Mouse (Mus musculus) adrenal gland, adult 8-10 months (tissue): Measurements from ENCODE around the gene Arpc1b. TPM values are rescaled to one million over a fixed set of nuclear protein-coding genes. Genes with fewer than 3 reads are reported as not detected.
"Not testable (repeated sequence)": the region's sequence is repeated elsewhere in the genome, so short reads cannot be mapped to it uniquely, and the experiment has no call there.

Experiments used
- DNase-seq: peaks from one replicate; pipeline ENCODE4 v3.0.0; 2022
- total RNA-seq, 4 experiments: library from RNA; stranded (reverse); gene quantifications; 2 replicates each; pipeline ENCODE4 v1.2.4; 2022

The Arpc1b gene
- 100 to 1,000 TPM; 185 to 202 (median 191) TPM for total RNA-seq

DNA sequence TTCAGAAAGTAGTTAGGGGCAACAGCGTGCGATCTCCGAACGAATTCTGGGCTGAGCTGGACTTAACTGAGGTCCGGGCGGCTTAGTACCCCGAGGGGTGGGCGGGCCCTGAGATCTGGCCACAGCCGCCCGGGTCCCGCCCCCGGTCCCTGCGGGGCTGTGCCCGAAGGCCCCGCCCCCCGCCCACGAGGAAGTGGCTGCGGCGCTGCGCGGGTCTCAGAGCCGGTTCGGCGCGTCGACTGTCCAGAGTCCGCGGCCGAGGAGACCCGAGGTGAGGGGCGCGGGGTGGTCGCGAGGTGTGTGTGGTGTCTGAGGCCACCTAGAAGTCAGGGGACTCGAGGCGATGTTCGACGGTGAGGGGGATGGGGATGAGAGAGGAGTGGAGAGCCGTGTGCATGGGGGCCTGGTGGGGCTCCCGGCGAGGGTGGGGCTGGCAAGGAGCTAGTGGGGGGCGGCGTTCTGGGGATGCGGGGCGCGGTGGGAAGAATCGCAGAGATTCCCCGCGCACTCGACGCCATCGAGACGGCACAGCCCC is at the start of gene Arpc1b:
TSS of gene Arpc1b (plus strand) at position 145 of the 535 bp plus-strand sequence.
- DNase-seq = peak; percentile 62

- no peak for DNase-seq
Measured at GRCm38 (mm10) chr5:145064765-145065340, 49.2 kb upstream of the Arpc1b start.

GRCm38 (mm10) chr5:145068863-145069262 is 45.2 kb upstream of the Arpc1b start:
- no peak for DNase-seq

GRCm38 (mm10) chr5:145069707-145070106 is 44.3 kb upstream of the Arpc1b start:
- peak; percentile 25 for DNase-seq

GRCm38 (mm10) chr5:145071342-145071741 is 42.7 kb upstream of the Arpc1b start:
- no peak for DNase-seq

- no peak for DNase-seq
Measured at GRCm38 (mm10) chr5:145075081-145075480, 38.9 kb upstream of the Arpc1b start.

DNA sequence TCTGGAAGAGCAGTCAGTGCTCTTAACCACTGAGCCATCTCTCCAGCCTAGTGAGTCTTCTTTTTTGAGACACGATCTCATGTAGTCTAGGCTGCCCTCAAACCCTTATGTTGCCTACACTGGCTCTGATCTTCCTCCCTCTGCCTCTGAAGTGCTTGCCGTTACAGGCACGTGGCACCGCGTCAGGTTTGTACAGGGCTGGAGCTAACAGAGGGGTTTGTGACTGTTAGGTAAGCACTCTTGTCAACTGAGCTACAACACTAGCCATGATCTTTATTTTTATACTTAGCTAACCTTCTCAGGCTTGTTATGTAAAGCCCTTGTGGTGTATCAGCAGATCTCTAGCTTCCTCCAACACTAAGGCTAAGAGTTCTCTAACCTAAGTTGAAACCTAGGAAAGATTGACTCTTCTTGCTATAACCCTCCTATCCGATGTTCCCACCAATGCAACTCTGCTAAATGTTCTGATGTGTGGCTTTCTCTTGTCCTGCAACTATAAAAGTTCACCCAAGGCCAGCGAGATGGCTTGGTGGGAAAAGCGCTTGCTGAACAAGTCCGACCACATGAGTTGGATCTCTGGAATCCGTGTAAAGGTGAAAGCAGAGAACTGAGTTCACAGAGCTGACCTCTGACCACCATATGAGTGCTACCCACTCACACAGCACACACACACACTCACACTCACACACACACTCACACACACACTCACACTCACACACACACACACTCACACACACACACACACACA is 32.0 kb upstream of the Arpc1b start:
- no peak for DNase-seq

DNA sequence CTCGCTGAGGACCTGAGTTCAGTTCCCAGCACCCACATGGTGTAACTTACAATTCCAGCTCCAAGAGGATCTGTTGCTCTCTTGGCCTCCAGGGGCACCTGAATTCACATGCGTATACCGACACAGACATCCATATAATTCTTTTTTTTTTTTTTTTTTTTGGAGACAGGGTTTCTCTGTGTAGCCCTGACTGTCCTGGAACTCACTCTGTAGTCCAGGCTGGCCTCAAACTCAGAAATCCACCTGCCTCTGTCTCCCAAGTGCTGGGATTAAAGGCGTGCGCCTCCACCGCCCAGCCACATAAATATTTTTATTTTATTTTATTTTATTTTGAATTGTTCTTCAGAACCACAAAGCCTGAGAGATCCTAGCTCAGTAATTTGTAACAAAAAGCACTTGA is 30.8 kb upstream of the Arpc1b start:
- not testable (repeated sequence) for DNase-seq

DNA sequence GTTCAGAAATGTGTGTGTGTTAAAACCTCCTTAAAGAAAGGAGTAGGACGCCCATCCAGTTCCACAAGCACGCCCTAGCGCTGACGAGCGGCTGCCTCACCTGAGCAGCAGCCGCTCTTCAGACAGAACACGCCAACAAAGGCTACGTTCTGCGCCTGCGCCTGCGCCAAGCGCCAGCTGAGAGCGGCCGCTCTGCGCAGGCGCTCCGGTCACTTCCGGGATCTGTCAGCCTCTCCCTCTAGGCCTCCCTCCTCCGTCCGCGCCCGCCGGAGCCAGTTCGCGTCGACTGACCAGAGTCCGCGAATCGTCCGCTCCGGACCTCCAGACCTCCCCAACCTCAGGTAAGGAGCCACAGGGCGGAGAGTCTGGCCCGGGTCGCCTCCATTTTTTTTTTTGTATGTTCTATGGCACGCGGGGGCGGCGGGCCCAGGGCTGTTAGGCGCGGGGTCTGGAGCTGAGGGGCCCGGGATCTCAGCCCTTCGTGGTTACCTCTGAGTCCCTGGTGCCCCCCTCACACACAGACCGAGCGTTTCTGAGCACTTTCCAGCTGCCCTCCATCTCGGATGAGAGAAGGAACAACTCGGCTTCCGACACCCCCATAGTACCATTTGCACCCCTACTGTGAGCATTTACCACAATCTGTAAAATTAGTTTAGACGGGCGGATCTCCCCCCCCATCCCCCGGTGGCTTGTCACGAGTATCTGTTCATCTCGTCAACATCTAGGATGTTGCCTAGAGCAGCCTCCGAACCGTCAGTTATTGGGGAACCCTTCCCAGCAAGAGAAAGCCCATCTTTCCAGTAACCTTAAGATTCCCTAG is 30.2 kb upstream of the Arpc1b start, which contains the start of the genes Arpc1a and Kpna7:
TSS of gene Arpc1a (plus strand) at position 199 of the 820 bp plus-strand sequence.
TSS of gene Kpna7 (minus strand) at position 399 of the 820 bp plus-strand sequence.
- DNase-seq = peak; percentile 87

- DNase-seq = no peak
Measured at GRCm38 (mm10) chr5:145084822-145085221, 29.2 kb upstream of the Arpc1b start.

- no peak for DNase-seq
Measured at GRCm38 (mm10) chr5:145088186-145088585, 25.8 kb upstream of the Arpc1b start.

DNA sequence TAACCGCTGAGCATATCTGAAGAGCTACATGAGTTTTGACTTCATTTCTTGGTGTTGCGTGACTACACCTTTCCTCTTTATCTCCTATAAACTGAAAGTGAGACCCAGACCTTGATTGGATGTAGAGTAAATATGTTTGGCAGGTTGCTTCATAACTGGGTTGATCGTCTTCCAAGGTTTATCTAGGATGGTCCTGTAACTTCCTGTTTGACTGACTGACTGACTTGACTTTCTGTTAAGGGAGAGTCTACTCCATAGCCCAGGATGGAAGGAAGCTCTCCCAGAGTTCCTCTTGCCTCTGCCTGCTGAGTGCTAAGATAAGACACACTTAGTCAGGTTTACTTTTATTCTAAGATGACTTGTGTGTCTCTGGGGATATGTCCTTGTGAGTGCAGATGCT is 24.1 kb upstream of the Arpc1b start:
- DNase-seq = no peak

GRCm38 (mm10) chr5:145096195-145096594 is 17.8 kb upstream of the Arpc1b start:
- DNase-seq = no peak

DNA sequence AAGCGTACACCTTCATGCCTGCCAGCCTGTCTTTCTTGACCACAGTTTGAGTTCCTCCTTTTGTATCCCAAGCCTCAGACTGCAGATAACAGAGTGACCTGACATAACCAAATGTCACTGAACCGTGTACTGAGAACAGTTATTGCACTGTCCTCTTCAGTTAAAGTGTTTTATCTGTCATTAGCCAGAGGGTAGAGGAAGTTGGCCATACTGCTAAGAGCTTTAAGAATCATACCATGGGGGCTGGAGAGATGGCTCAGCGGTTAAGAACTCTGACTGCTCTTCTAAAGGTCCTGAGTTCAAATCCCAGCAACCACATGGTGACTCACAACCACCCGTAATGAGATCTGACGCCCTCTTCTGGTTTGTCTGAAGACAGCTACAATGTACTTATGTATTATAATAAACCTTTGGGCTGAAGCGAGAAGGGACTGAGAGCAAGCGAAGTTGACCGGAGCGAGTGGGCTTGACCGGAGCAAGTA is 15.6 kb upstream of the Arpc1b start:
- DNase-seq = no peak

DNA sequence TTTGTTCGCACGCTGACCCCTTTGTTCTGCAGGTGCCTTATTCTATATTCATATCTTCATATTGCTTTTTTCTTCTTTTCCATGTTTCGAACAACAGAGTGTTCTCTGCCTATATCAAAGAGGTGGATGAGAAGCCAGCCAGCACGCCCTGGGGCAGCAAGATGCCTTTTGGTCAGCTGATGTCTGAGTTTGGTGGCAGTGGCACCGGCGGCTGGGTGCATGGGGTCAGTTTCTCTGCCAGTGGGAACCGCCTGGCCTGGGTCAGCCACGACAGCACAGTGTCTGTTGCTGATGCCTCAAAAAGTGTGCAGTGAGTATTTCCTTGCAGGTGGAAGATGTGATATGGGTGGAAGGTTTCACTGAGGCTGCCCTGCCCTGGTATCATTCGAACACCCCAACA is 13.1 kb upstream of the Arpc1b start:
- no peak for DNase-seq

DNA sequence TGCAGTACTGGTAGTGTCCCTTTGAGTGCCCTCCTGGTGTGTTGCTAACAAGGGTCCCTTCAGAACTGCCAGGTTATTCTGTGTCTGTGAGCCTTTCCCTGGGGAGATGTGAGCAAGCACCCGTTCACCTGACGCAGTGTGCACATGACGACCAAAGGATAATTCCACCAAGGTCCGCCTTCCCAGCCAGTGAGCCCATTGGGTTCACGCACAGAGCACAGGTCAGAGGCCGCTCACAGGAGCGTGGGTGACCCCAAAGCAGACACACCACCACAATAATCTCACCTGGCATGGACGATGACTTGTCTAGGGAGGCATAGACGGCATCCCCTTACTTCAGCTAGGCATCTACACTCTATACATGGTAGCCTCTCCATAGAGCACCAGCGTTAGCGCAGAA is 12.6 kb upstream of the Arpc1b start:
- DNase-seq = not testable (repeated sequence)

- DNase-seq = no peak
Measured at GRCm38 (mm10) chr5:145102706-145103105, 11.3 kb upstream of the Arpc1b start.

DNA sequence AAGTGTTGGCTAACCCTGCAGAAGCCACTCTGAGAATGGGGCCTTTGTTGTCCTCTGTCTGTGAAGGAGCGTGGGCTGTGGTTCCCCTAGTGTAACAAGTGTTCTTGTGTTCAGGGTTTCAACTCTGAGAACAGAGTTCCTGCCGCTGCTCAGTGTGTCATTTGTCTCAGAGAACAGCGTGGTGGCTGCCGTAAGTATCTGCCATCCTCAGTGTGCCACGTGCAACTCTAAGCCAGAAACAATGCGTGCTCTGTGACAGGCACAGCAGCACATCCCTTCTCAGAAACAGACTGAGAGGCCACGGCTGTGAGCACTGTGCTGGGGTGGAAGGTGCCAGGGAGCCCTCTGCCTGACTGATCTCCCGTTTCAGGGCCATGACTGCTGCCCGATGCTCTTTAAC is 9.7 kb upstream of the Arpc1b start:
- no peak for DNase-seq

GRCm38 (mm10) chr5:145105694-145106275 is 8.2 kb upstream of the Arpc1b start:
- no peak for DNase-seq

DNA sequence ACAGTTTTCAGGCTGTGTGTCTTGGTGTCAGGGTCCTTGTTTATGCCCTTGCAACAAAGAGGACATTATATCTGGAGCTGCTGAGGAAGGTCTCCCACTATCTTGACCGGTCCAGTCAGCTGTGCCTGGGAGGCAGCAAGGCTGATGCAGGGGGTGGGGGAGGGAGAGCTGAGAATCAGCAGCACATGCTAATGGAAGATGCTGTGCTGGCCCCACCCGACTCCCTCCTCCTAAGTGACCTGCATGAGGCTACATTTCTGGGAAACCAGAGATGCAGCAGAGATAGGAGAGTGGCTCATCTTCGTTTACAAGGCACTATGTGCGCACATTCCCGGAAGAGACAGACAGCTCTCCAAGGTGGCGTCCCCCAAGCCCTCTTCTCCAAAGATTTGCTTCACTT is 3.6 kb upstream of the Arpc1b start:
- no peak for DNase-seq

DNA sequence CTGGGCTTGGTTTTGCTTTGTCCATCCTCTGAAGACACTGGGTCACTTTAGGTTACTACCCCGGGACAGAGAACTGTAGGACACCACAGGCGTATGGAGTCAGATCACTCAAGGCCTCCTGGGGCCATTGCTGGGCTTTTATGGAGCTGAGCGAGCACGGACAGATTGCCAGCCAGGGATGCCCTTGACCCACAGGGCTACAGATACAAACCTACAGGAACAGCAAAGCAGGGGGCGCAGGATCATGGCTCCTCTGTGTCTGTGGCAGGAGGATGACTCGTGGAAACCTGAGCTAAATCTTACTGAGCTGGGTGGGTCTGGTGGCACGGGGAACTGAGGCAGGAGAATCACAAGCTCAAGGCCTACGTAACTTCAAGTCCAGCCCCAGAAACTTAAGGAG is 1.4 kb upstream of the Arpc1b start:
- no peak for DNase-seq

GRCm38 (mm10) chr5:145113416-145113815 is 599 bp upstream of the Arpc1b start:
- DNase-seq = no peak
